Mouse (Mus musculus) cortical plate, adult 2 months (tissue): ENCODE measurements at regions not wholly inside any gene's neighbourhood (a gene's known extent, or its start where the extent isn't known, plus 50 kb on each side); places are given as distances from the start of the nearest gene placed in this dataset.

ENCODE experiments used
- CTCF ChIP-seq: fragments of 200-500 bp; IDR thresholded peaks from 2 replicates; pipeline ENCODE4 v1.5.1; 2011; ENCODE audit warnings: mild to moderate bottlenecking, control low read depth, low read length; ENCODE audit not compliant: insufficient read depth; ENCODE audit errors: extremely low read depth
- POLR2A ChIP-seq: fragments of 200-500 bp; IDR thresholded peaks from 2 replicates; pipeline ENCODE4 v1.6.1; 2011; ENCODE audit warnings: mild to moderate bottlenecking, low read length, control low read depth; ENCODE audit not compliant: insufficient read depth; ENCODE audit errors: extremely low read depth

- TF ChIP-seq CTCF, result peak; percentile 77
- TF ChIP-seq POLR2A, result no peak
These were observed 81.6 kb upstream of the Nek6 start for GRCm38 (mm10) chr2:38429752-38430378.
